Mouse (Mus musculus): ENCODE measurements around the gene Gm10696.
"Not testable (repeated sequence)": the region's sequence is repeated elsewhere in the genome, so short reads cannot be mapped to it uniquely, and the experiment has no call there.

Gm10696 gene

GRCm38 (mm10) chr3:94178093-94178492 is at the start of gene Gm10696:
TSS of gene Gm10696 (minus strand) at chr3:94178193.
- DNase-seq: not testable (repeated sequence)

GRCm38 (mm10) chr3:94196414-94196813 is 18.4 kb upstream of the Gm10696 start, which contains the start of gene Gm5286:
TSS of gene Gm5286 (plus strand) at chr3:94196714.
- not testable (repeated sequence) for DNase-seq

- DNase-seq: not testable (repeated sequence)
Observed at GRCm38 (mm10) chr3:94167351-94167750, 10.6 kb downstream of the Gm10696 start.

Measured in thymus, adult 18-20 months (tissue).